In the genomic region with DNA sequence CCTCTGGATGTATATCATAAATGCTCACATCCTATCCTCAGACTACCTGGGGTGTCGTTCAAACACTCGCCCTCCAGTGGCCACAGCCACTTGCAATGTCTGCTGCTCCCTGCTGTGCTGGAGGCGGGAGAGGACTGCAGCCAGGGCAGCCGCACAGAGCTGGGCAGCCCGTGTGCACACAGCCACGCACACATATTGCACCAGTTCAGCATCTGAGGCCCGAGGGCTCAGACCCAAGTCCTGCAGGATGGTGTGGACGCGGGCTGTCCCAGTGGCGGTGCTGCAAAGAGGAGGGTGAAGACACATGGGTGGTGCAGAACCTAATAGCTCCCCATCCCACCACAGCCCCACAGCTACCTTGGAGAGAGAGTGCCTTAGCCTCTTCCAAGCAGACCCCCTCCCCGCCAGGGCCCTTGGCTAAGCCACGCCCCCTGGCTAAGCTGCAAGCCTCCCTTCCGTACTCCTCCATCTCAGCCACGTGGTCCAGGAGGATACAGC, we compare ENCODE assay signal across 9 mouse cellular contexts. TPM values are rescaled to one million over a fixed set of nuclear protein-coding genes. Genes with fewer than 3 reads are reported as not detected.
DNase-seq lines count a peak whose midpoint lies in the region; ATAC-seq lines count a peak whose summit lies in the region.
"Had no signal": no experiment of that assay in that cellular context is flagged by ENCODE, and none has a peak within 500 bp of the region (broad histone marks: within the 10 kb centered on the region; RNA-seq: fewer than 3 reads in every experiment).

No protein-coding gene starts in this region.

- DNase-seq in CD4-positive, CD25-positive, alpha-beta regulatory T cell, adult 2 months (ENCODE audit: low read depth, low spot score) = peak; percentile 31
- no peak for DNase-seq in lung, postnatal 10 days
- peak; percentile 13 for DNase-seq in retina, adult 2 months (ENCODE audit: low read depth, low spot score)
- no peak for DNase-seq in right cerebral cortex, adult 2 months (ENCODE audit: low spot score in 2 of 2)
- no peak for DNase-seq in layer of hippocampus, adult 9-11 months
- DNase-seq: liver, embryonic 13.5 days had no signal

- H3K4me3 ChIP-seq in lung, embryonic 15.5 days = no peak overlapping the region
- no peak overlapping the region for H3K4me3 ChIP-seq in hindbrain, embryonic 15.5 days
- H3K4me3 ChIP-seq: liver, embryonic 13.5 days had no signal

- peaks cover 8% of the 10 kb centered on the region; the same call in 1 of the 2 replicates for H3K4me1 ChIP-seq in lung, embryonic 15.5 days
- H3K4me1 ChIP-seq in hindbrain, embryonic 15.5 days (replicated peaks) = peaks cover 26% of the 10 kb centered on the region
- H3K4me1 ChIP-seq: liver, embryonic 13.5 days had no signal

- no peak for ATAC-seq in CD4-positive, CD25-positive, alpha-beta regulatory T cell, adult 4 months
- peak; percentile 13; the same call in 1 of the 2 replicates for ATAC-seq in lung, embryonic 15.5 days (ENCODE audit: borderline replicate concordance, extremely low read depth, low FRiP score, low TSS enrichment)
- ATAC-seq in hindbrain, embryonic 15.5 days (ENCODE audit: low FRiP score, low read depth) = peak; percentile 37

- H3K27ac ChIP-seq in lung, embryonic 15.5 days = no peak overlapping the region
- H3K27ac ChIP-seq in hindbrain, embryonic 15.5 days (replicated peaks) = no peak overlapping the region
- H3K27ac ChIP-seq: liver, embryonic 13.5 days had no signal

- H3K27me3 ChIP-seq in lung, embryonic 15.5 days = no peaks in the 10 kb centered on the region
- H3K27me3 ChIP-seq in hindbrain, embryonic 15.5 days = 0 out of 2 replicates have a peak, but pooled peaks cover 5% of the 10 kb centered on the region
- H3K27me3 ChIP-seq: liver, embryonic 13.5 days had no signal

- H3K36me3 ChIP-seq in lung, embryonic 15.5 days = no peaks in the 10 kb centered on the region
- H3K36me3 ChIP-seq in hindbrain, embryonic 15.5 days = no peaks in the 10 kb centered on the region
- H3K36me3 ChIP-seq: liver, embryonic 13.5 days had no signal

- H3K9ac ChIP-seq in lung, embryonic 15.5 days = no peak overlapping the region
- no peak overlapping the region for H3K9ac ChIP-seq in hindbrain, embryonic 15.5 days
- H3K9ac ChIP-seq: liver, embryonic 13.5 days had no signal

- peak overlapping the region; percentile 4; the same call in 1 of the 2 replicates for H3K4me2 ChIP-seq in lung, embryonic 15.5 days
- H3K4me2 ChIP-seq in hindbrain, embryonic 15.5 days = no peak overlapping the region
- H3K4me2 ChIP-seq: liver, embryonic 13.5 days had no signal

- 5% methylated on average over 14 of the region's 14 CpGs for WGBS in lung, embryonic 15.5 days
- 5% methylated on average over 14 of the region's 14 CpGs for WGBS in hindbrain, embryonic 15.5 days

- H3K9me3 ChIP-seq in lung, embryonic 15.5 days = no peaks in the 10 kb centered on the region
- no peaks in the 10 kb centered on the region for H3K9me3 ChIP-seq in hindbrain, embryonic 15.5 days
- H3K9me3 ChIP-seq: liver, embryonic 13.5 days had no signal

RNA-seq across cellular contexts. Expression of gene Hk3, which starts 9.2 kb away (rescaled TPM):
- polyA plus RNA-seq in CD4-positive, CD25-positive, alpha-beta regulatory T cell, adult 4 months (2017; shearing (Covaris generic)) = 1 to 10 TPM in 1 of 2 experiments, under 1 TPM in 1; 0.50 to 1.8 TPM
- 1.0 and 1.2 TPM in 2 replicates for polyA plus RNA-seq in lung, embryonic 15.5 days (2015; fragmentation: Nextera tagmentation; extraction: Ambion mirVana)
- 0.99 and 1.2 TPM in 2 replicates for polyA plus RNA-seq in hindbrain, embryonic 15.5 days (2015; fragmentation: Nextera tagmentation; extraction: Ambion mirVana)

Comparison
In these comparisons a context has a peak if more than half of its experiments do, and no peak if none do; other contexts are left out.
1. DNase-seq: peak in CD4-positive, CD25-positive, alpha-beta regulatory T cell, adult 2 months (single experiment) and retina, adult 2 months (single experiment); none in lung, postnatal 10 days (single experiment), right cerebral cortex, adult 2 months (0 of 2) and layer of hippocampus, adult 9-11 months (single experiment).